Mouse (Mus musculus): ENCODE measurements around the gene Slc10a4. TPM values are rescaled to one million over a fixed set of nuclear protein-coding genes. Genes with fewer than 3 reads are reported as not detected.

Slc10a4 gene
- polyA plus RNA-seq, 1 experiment from 2014 or later = 14.4 TPM

DNA sequence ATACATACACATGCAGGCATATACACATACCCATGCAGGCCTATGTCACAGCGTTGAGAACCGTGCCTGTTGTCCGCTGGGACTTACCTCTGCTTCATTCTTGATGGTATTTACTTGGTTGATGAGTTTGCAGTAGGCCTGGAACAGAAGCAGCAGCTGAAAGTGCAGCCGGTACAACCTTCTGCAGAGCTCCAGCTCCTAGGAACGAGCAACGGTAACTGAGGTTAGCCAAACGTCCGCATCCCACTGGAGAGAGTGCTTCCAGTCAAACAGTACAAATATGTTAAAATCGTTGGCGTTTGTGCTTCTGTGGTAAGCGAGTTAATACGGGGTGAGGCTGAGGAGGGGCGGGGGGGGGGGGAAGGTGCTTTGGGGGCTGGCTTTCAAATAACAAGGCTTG is 17.1 kb downstream of the Slc10a4 start:
- H3K4me2 ChIP-seq = no peak overlapping the region
- H3K4me3 ChIP-seq = no peak overlapping the region
- H3K9me3 ChIP-seq (replicated peaks) = no peaks in the 10 kb centered on the region
- H3K9ac ChIP-seq = no peak overlapping the region
- ATAC-seq = no peak
- WGBS = 91% methylated on average over 13 of the region's 13 CpGs
- H3K4me1 ChIP-seq = no peaks in the 10 kb centered on the region
- no peak overlapping the region for H3K27ac ChIP-seq
- peaks cover 54% of the 10 kb centered on the region for H3K36me3 ChIP-seq (ENCODE audit: poor library complexity, severe bottlenecking)
- H3K27me3 ChIP-seq = no peaks in the 10 kb centered on the region

DNA sequence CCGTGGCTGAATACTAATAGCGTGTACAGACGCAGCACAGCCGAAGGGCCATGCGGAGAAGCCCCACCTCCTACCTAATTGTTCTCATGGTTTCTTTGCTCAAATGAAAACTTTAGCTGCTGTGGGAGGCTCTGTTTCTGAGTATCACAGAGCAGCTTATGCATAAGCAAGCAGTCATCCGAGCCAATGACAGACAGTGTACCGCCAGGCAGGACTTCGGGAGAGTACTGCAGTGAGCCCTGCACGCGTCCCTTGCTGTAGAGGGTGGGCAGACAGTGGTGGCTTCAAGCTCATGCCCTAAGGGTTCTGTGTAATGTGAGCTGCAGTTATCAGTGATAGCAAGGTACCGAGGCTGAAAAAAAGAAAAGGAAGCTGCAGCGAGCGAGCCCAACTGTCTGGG is 22.0 kb downstream of the Slc10a4 start:
- Histone ChIP-seq H3K27me3 (no peaks in the 10 kb centered on the region), H3K9me3 (replicated peaks) (no peaks in the 10 kb centered on the region), H3K4me1 (no peaks in the 10 kb centered on the region), H3K4me2 (no peak overlapping the region), H3K4me3 (no peak overlapping the region), H3K36me3 (ENCODE audit: poor library complexity, severe bottlenecking) (peaks cover 81% of the 10 kb centered on the region), H3K27ac (no peak overlapping the region), H3K9ac (no peak overlapping the region)
- WGBS = 91% methylated on average over 13 of the region's 13 CpGs
- no peak for ATAC-seq

DNA sequence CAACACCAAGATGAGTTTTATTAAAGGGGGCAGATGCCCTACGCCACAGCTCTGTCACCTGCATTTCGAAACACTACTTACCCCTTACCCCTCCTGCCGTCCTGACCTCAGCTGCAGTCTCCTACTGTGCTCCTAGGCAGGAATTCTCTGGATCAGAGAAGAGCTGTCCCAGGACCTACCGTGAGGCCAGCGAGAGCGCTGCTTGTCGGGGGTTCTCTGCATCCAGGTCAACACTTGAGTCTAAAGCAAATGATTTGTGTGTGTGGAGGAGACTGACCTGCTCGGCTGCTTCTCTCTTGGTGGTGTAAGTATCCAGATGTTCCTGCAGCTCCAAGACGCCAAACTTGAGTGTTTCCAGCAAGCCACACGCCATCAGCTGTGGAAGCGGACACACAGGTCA is 25.8 kb downstream of the Slc10a4 start:
- no peaks in the 10 kb centered on the region for H3K4me1 ChIP-seq
- no peak overlapping the region for H3K9ac ChIP-seq
- peaks cover 81% of the 10 kb centered on the region for H3K36me3 ChIP-seq (ENCODE audit: poor library complexity, severe bottlenecking)
- no peaks in the 10 kb centered on the region for H3K9me3 ChIP-seq (replicated peaks)
- ATAC-seq = no peak
- no peak overlapping the region for H3K4me3 ChIP-seq
- 94% methylated on average over 11 of the region's 11 CpGs for WGBS
- H3K27me3 ChIP-seq = no peaks in the 10 kb centered on the region
- H3K4me2 ChIP-seq = no peak overlapping the region
- H3K27ac ChIP-seq = no peak overlapping the region

DNA sequence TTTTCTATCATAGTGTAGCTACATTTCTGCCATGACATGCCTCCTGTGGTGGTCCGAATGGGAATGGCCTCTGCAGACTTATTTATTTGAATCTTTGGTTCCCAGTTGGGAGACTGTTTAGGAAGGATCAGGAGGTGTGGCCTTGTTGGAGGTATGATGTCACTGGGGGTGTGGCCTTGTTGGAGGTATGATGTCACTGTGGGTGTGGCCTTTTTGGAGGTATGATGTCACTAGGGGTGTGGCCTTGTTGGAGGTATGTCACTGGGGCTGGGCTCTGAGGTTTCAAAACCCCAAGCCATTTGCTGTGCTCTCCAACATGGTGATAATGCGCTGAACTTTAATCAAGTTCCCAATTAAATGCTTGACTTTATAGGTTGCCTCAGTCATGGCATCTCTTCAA is 37.4 kb downstream of the Slc10a4 start:
- no peak overlapping the region for H3K4me2 ChIP-seq
- no peaks in the 10 kb centered on the region for H3K27me3 ChIP-seq
- H3K9ac ChIP-seq = no peak overlapping the region
- H3K4me1 ChIP-seq = no peaks in the 10 kb centered on the region
- peaks cover 57% of the 10 kb centered on the region for H3K36me3 ChIP-seq (ENCODE audit: poor library complexity, severe bottlenecking)
- no peak overlapping the region for H3K4me3 ChIP-seq
- 0 out of 2 replicates have a peak, but pooled peaks cover 4% of the 10 kb centered on the region for H3K9me3 ChIP-seq (replicated peaks)
- no peak for ATAC-seq
- WGBS = 98% methylated on average over 2 of the region's 2 CpGs
- H3K27ac ChIP-seq = no peak overlapping the region

DNA sequence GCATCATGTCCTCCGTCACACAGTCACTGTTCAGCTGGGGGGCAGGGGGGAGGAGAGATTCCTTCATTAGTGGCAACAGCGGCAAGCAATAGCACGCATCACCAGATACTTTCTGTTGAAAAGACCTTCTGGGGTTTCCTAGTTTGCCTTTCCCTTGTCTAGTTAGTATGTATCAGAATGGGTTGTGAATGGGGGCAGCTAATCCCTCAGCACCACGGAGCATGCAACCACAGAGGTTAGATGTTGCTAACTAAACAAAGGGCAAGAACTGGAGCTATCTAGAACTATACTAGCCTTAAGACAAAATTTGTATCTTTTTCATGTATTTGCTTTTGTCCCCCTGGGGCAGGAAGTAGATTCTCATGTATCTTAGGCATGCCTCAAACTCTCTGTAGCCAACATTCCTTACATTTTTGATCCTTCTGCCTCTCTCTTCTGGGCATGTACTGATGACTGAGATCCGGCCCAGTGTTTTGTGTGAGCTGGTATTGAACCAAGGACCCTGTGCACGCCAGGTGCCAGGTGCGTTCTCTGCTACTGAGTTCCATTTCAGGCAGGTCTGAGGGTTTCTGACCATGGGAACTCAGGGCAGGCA is 41.1 kb downstream of the Slc10a4 start:
- WGBS = 82% methylated on average over 7 of the region's 7 CpGs
- no peaks in the 10 kb centered on the region for H3K4me1 ChIP-seq
- peaks cover 83% of the 10 kb centered on the region for H3K36me3 ChIP-seq (ENCODE audit: poor library complexity, severe bottlenecking)
- no peak overlapping the region for H3K4me2 ChIP-seq
- H3K27ac ChIP-seq = no peak overlapping the region
- 0 out of 2 replicates have a peak, but pooled peaks cover 4% of the 10 kb centered on the region for H3K9me3 ChIP-seq (replicated peaks)
- no peak overlapping the region for H3K9ac ChIP-seq
- ATAC-seq = no peak
- H3K4me3 ChIP-seq = no peak overlapping the region
- no peaks in the 10 kb centered on the region for H3K27me3 ChIP-seq

DNA sequence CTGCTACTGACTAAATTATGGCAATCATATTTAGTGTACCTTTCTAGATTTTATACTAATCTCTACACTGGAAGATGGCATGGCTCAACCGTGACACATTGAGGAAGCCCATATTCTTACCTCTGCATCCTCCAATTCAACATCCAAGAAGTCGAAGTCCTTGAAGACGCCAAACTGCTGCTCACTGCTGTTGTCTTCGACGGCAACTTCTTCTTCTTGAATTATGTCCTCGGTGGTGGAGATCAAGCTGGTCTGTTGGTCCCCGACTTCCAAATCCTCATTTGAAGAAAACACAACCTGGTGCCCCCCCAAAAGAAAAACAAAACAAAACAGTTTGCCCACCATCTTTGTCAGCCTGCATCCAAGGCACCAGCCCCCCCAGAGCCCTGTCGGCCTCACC is 47.2 kb downstream of the Slc10a4 start:
- Histone ChIP-seq H3K4me3 (no peak overlapping the region), H3K9me3 (replicated peaks) (no peaks in the 10 kb centered on the region), H3K4me2 (no peak overlapping the region), H3K36me3 (ENCODE audit: poor library complexity, severe bottlenecking) (peaks cover 86% of the 10 kb centered on the region), H3K4me1 (no peaks in the 10 kb centered on the region), H3K27ac (no peak overlapping the region), H3K9ac (no peak overlapping the region), H3K27me3 (no peaks in the 10 kb centered on the region)
- ATAC-seq = no peak
- 96% methylated on average over 8 of the region's 8 CpGs for WGBS

DNA sequence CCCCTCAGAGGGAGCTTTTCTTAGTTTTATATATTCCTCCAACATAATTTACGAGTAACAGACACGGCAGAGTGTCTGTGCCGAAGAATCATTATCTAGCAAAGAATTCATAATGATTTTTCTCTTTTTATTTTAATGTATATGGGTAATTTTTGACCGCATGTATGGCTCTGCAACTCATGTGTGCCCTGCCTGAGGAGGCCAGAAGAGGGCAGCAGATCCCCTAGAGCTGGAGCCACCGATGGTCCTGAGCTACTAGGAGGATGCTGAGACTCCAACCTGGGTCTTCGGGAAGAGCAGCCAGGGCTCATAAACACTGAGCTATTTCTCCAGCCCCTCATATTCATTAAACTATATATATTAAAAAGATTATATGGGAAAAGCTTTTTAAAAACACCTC is 49.8 kb downstream of the Slc10a4 start:
- Histone ChIP-seq H3K9me3 (replicated peaks) (no peaks in the 10 kb centered on the region), H3K4me2 (no peak overlapping the region), H3K9ac (no peak overlapping the region), H3K4me1 (peaks cover 1% of the 10 kb centered on the region; the same call in 1 of the 2 replicates), H3K4me3 (no peak overlapping the region), H3K27me3 (no peaks in the 10 kb centered on the region), H3K27ac (no peak overlapping the region), H3K36me3 (ENCODE audit: poor library complexity, severe bottlenecking) (peaks cover 68% of the 10 kb centered on the region)
- no peak for ATAC-seq
- WGBS = 88% methylated on average over 6 of the region's 6 CpGs

DNA sequence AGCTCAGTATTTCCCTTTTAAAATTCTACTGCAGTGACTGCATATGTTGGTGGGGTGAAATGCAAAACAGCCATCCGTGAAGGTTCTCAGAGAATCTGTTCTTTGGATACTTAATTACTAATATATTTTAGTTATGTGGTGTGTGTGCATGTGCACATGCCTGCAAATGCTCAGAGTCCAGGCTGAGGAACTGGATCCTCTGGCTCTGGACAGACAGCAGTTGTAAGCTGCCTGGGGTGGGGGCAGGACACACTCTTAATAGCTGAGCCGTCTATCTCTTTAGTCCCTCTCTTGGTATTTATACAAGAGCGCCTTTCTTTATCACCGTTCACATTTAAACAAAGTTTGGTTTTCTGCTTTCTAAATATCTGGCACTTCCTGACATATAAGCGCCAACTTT is 50.3 kb downstream of the Slc10a4 start:
- H3K4me3 ChIP-seq = no peak overlapping the region
- ATAC-seq = no peak
- no peak overlapping the region for H3K27ac ChIP-seq
- WGBS = 98% methylated on average over 5 of the region's 5 CpGs
- peaks cover 63% of the 10 kb centered on the region for H3K36me3 ChIP-seq (ENCODE audit: poor library complexity, severe bottlenecking)
- H3K4me1 ChIP-seq = peaks cover 6% of the 10 kb centered on the region
- H3K9ac ChIP-seq = no peak overlapping the region
- no peak overlapping the region for H3K4me2 ChIP-seq
- no peaks in the 10 kb centered on the region for H3K27me3 ChIP-seq
- H3K9me3 ChIP-seq (replicated peaks) = no peaks in the 10 kb centered on the region

DNA sequence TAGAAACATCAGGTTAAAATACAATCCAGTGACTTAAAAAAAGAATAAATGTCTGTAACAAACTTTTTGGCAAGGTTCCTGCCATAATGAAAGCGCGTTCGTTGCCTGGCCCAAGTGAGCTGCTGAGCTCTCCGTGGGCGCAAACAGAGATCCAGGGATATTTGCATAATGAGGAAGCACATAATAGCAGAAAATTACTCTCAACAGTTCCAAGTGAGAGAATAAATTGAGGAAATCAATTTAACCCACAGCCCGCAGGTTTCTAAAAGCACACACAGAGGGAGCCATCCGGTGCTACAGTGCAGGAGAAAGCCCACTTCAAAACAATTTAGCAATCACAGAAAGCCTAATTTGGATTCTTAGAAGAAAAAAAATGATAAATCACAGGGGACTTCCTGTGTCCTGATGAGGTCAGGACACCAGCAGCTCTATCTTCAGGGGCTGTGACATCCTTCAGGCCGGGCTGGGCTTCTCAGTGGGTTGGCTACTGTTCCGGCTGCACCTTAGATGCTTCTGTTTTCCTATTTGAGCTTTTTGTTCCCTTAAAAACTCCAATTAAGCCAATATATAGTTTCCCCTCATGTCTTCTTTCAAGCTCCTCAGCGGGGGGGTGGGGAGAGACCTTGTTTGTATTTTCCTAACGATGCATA is 54.9 kb downstream of the Slc10a4 start:
- H3K36me3 ChIP-seq (ENCODE audit: poor library complexity, severe bottlenecking) = peaks cover 47% of the 10 kb centered on the region
- H3K9me3 ChIP-seq (replicated peaks) = no peaks in the 10 kb centered on the region
- ATAC-seq = peak; percentile 75
- no peaks in the 10 kb centered on the region for H3K27me3 ChIP-seq
- 23% methylated on average over 11 of the region's 11 CpGs for WGBS
- peaks cover 11% of the 10 kb centered on the region for H3K4me1 ChIP-seq
- H3K27ac ChIP-seq = peak overlapping the region; percentile 77
- no peak overlapping the region for H3K4me3 ChIP-seq
- H3K4me2 ChIP-seq = 0 out of 2 replicates have a peak overlapping the region, but pooled peaks have one; percentile 5
- H3K9ac ChIP-seq = no peak overlapping the region

Other genes with a start within 250 kb of the Slc10a4 start
- 3.1 TPM in 2 replicates for gene Tec, start 138.4 kb upstream of the Slc10a4 start, polyA plus RNA-seq (2015; fragmentation: Nextera tagmentation; extraction: Ambion mirVana)
- gene Slain2, start 92.6 kb upstream of the Slc10a4 start, polyA plus RNA-seq (2015; fragmentation: Nextera tagmentation; extraction: Ambion mirVana) = 14.4 and 14.7 TPM in 2 replicates
- not detected in 2 replicates for gene Gm10135, start 32.2 kb upstream of the Slc10a4 start, polyA plus RNA-seq (2015; fragmentation: Nextera tagmentation; extraction: Ambion mirVana)
- 46.1 and 46.7 TPM in 2 replicates for gene Fryl, start 249.7 kb downstream of the Slc10a4 start, polyA plus RNA-seq (2015; fragmentation: Nextera tagmentation; extraction: Ambion mirVana)

Data from forebrain, embryonic 13.5 days (tissue).